Mouse (Mus musculus) splenic B cell, adult 2 months (primary cell): ENCODE results near the gene Nxph2.
"Not testable (repeated sequence)": the region's sequence is repeated elsewhere in the genome, so short reads cannot be mapped to it uniquely, and the experiment has no call there.

Experiments used
- DNase-seq: peaks from one replicate; pipeline ENCODE4 v3.0.0-alpha.2; 2011; ENCODE audit warnings: low read depth, low spot score
- H3K27me3 ChIP-seq: 2 replicates; pipeline ENCODE4 v1.6.1; 2012; ENCODE audit warnings: mild to moderate bottlenecking, low read length, moderate library complexity, mixed read lengths; ENCODE audit not compliant: control insufficient read depth, poor library complexity, insufficient read depth, severe bottlenecking
- H3K36me3 ChIP-seq: 2 replicates; pipeline ENCODE4 v1.6.1; 2012; ENCODE audit warnings: mild to moderate bottlenecking, low read length, moderate library complexity, mixed read lengths; ENCODE audit not compliant: control insufficient read depth, poor library complexity, insufficient read depth, severe bottlenecking

Nxph2 gene

GRCm38 (mm10) chr2:23320746-23321585 lies at the start of gene Nxph2:
Gene Nxph2 (plus strand): TSS chr2:23321246.
- Histone ChIP-seq H3K27me3 (no peaks in the 10 kb centered on the region), H3K36me3 (no peaks in the 10 kb centered on the region)
- DNase-seq: no peak

- not testable (repeated sequence) for H3K27me3 ChIP-seq, H3K36me3 ChIP-seq, DNase-seq
These were observed 30.1 kb upstream of the Nxph2 start for GRCm38 (mm10) chr2:23290991-23291390.

DNA sequence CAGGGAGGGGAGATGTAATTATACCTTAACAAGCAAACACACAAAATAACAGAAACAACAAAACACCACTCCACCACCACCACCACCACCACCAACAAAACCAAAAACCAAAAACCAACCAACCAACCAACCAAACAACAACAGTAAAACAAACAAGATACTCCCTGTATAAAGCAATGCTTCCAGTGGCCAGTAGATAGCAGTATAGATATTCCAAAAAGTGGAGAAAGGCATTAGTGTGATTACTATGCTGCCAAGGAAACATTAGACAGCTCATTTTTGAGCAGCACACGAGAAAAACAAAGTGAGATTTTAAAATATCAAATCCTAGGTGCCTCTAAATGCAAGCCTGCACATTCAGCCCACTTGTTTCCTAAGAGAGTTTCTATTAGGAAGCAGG lies 6.2 kb upstream of the Nxph2 start:
- no peak for DNase-seq
- Histone ChIP-seq H3K36me3 (no peaks in the 10 kb centered on the region), H3K27me3 (no peaks in the 10 kb centered on the region)
